Mouse (Mus musculus) lung, adult 2 months (tissue): Measurements from ENCODE around the gene Abca1. TPM values are rescaled to one million over a fixed set of nuclear protein-coding genes. Genes with fewer than 3 reads are reported as not detected.

ENCODE experiments used
- DNase-seq: peaks from one replicate; pipeline ENCODE4 v3.0.0; 2022
- H3K4me1 ChIP-seq: fragments of 200-500 bp; 2 replicates; pipeline ENCODE4 v1.6.1; 2011; ENCODE audit warnings: low read length; ENCODE audit not compliant: control insufficient read depth, insufficient read depth
- H3K4me3 ChIP-seq: fragments of 200-500 bp; replicated peaks from 2 replicates; pipeline ENCODE3; 2011; ENCODE audit warnings: low read depth, mild to moderate bottlenecking, control low read depth, low read length; ENCODE audit errors: extremely low read depth
- CTCF ChIP-seq: fragments of 200-500 bp; IDR thresholded peaks from 2 replicates; pipeline ENCODE4 v1.5.1; 2011; ENCODE audit warnings: mild to moderate bottlenecking, low read length, control low read depth; ENCODE audit not compliant: insufficient read depth
- POLR2A ChIP-seq: fragments of 200-500 bp; IDR thresholded peaks from 2 replicates; pipeline ENCODE4 v1.6.1; 2011; ENCODE audit warnings: low read depth, mild to moderate bottlenecking, control low read depth, low read length, borderline replicate concordance; ENCODE audit errors: extremely low read depth
- WGBS: fragments of 180-500 bp; shearing (Covaris S2); methylation state at CpG from one replicate; pipeline ENCODE4 v1.1.7; 2018; 5-methylcytosine and 5-hydroxymethylcytosine counted together
- polyA plus RNA-seq: library from polyadenylated mRNA; depleted of rRNA; stranded (reverse); fragments of >200 nt; gene quantifications from 2 replicates; pipeline ENCODE4 v1.2.3, GENCODE M21; 2012

Abca1 gene
- polyA plus RNA-seq, 1 experiment: 13.2 TPM

GRCm38 (mm10) chr4:53102529-53102928 is 57.2 kb downstream of the Abca1 start:
- H3K4me3 ChIP-seq: no peak overlapping the region
- TF ChIP-seq POLR2A: no peak
- TF ChIP-seq CTCF: no peak
- no peaks in the 10 kb centered on the region for H3K4me1 ChIP-seq
- DNase-seq: no peak
- 77% methylated on average over 7 of the region's 7 CpGs for WGBS

- TF ChIP-seq CTCF (no peak), POLR2A (no peak)
- WGBS: 80% methylated on average over 5 of the region's 5 CpGs
- no peak for DNase-seq
- H3K4me3 ChIP-seq: no peak overlapping the region
- no peaks in the 10 kb centered on the region for H3K4me1 ChIP-seq
Measured at GRCm38 (mm10) chr4:53101306-53101705, 58.4 kb downstream of the Abca1 start.

GRCm38 (mm10) chr4:53100492-53100891 is 59.2 kb downstream of the Abca1 start:
- 89% methylated on average over 9 of the region's 9 CpGs for WGBS
- no peak for DNase-seq
- no peak overlapping the region for H3K4me3 ChIP-seq
- TF ChIP-seq POLR2A (no peak), CTCF (no peak)
- H3K4me1 ChIP-seq: no peaks in the 10 kb centered on the region

DNA sequence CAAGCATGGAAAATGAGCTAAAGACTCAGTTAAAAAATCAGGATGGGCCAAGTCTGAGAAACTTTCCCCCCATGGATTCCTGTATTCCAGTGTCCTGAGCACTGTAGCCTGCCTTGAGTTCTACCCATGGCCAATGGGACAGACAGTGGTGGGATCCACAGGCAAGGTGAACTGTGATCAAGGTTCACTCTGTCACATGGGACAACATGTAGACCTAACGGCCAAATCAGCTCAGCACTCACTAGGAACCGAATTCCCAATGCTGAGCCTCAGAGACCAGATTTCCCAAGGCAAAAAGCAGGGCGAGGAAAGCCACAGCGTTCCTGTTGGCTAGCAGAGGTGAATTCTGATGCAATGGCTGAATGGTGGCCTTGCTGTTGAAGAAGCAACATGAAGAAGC is 64.8 kb downstream of the Abca1 start:
- WGBS: 85% methylated on average over 4 of the region's 4 CpGs
- Histone ChIP-seq H3K4me1 (peaks cover 4% of the 10 kb centered on the region; the same call in 1 of the 2 replicates), H3K4me3 (no peak overlapping the region)
- TF ChIP-seq POLR2A (no peak), CTCF (no peak)
- no peak for DNase-seq

DNA sequence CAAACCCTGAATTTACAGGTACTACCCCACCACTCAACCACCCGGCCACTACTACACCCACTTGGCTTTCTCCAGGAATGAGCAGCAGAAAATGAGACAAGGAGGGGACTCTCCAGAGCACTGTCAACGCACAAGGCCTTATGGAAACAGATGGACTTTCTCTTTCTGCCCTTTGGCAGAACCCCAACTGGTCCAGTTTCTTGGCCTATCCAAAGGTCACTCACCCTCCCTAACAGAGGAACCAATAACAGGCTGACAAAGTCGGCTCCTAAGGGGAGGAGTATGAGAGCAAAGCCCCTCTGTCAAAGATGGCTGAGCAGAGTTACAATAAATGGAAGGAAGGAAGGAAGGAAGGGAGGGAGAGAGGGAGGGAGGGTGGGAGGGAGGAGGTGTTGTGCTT is 65.4 kb downstream of the Abca1 start:
- TF ChIP-seq CTCF (no peak), POLR2A (no peak)
- Histone ChIP-seq H3K4me1 (peaks cover 4% of the 10 kb centered on the region; the same call in 1 of the 2 replicates), H3K4me3 (no peak overlapping the region)
- 39% methylated on average over 3 of the region's 3 CpGs for WGBS
- DNase-seq: no peak

DNA sequence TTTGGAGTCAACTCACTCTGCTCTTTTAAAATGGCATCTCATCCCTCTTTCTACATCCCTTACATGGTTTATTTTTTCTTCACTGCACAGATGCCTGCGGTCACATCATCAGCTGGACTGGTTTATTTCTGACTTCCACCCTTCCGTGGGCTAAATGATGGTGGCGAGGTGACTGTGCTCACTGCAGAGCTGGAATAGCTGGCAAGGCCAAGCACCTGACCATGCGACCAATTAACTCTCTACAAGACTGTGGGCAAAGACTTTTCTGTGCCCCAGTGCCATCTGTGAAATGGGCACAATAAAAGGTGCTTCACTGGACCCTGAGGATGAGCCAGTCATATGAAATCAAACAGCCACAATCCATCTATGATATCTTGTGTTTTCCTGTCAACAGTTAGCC is 66.1 kb downstream of the Abca1 start:
- Histone ChIP-seq H3K4me1 (peaks cover 4% of the 10 kb centered on the region; the same call in 1 of the 2 replicates), H3K4me3 (no peak overlapping the region)
- no peak for TF ChIP-seq POLR2A
- no peak for TF ChIP-seq CTCF
- DNase-seq: no peak
- 97% methylated on average over 4 of the region's 4 CpGs for WGBS

DNA sequence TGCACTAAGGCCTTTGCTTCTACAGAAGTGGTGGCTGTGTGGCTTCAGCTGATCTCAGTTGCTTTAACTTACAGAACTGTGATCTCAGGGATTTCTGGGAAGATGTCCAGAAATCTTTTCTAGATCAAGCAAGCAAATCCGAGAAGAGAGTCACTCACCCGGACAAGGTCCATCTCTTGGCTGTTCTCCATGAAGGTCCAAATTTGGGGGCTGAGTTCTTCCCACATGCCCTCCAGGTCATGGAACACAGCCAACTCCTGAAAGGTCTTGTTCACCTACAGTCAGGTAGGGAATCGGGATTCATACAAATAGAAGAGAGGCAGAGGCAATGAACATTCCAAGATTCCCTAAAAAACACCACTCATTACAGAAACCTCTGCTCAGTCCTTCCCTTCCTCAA is 70.1 kb downstream of the Abca1 start:
- no peak for DNase-seq
- no peak for TF ChIP-seq CTCF
- TF ChIP-seq POLR2A: no peak
- WGBS: 60% methylated on average over 3 of the region's 3 CpGs
- Histone ChIP-seq H3K4me1 (peaks cover 4% of the 10 kb centered on the region; the same call in 1 of the 2 replicates), H3K4me3 (no peak overlapping the region)

DNA sequence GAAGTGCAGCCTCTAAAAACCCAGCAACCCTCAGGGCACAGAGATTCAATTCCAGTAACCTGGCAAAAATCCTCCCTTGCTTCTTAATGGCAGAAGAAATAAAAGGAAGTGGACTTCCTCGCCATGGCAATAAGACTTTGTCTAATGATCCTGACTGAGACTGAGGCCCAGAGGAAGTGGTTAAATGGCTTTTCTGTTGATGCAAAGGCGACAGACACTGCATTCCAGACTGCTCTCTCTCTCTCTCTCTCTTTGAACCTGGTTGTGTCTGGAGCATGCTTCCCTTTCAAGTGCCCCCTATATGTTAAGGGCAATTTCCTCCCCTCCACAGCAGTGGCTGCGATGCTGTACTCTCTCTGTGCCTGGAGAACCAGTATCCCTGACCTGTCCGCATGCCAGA is 70.7 kb downstream of the Abca1 start:
- Histone ChIP-seq H3K4me3 (no peak overlapping the region), H3K4me1 (no peaks in the 10 kb centered on the region; the same call in 1 of the 2 replicates)
- WGBS: 48% methylated on average over 4 of the region's 4 CpGs
- DNase-seq: no peak
- TF ChIP-seq CTCF (no peak), POLR2A (no peak)

DNA sequence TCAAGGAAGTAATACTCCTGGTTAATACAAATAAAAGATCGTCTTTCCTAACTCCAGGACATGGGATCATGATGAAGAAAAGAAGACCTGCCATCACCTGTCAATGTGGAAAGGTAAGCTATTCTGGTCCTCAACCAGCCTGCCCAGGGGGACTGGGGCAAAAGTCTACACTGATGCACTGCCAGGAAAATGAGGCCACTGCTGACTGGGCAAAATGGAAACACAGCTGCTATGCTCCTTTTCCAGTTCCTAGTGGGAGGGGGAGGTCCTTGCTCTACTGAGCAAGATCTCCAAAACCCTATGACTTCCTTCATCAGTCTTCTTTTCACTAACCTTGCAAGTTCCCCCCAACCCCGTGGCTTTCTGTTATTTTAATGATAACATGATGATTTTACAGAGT is 73.1 kb downstream of the Abca1 start:
- DNase-seq: no peak
- H3K4me3 ChIP-seq: no peak overlapping the region
- TF ChIP-seq POLR2A: no peak
- no peak for TF ChIP-seq CTCF
- 61% methylated on average over 2 of the region's 2 CpGs for WGBS
- H3K4me1 ChIP-seq: no peaks in the 10 kb centered on the region; the same call in 1 of the 2 replicates

GRCm38 (mm10) chr4:53085634-53086033 is 74.1 kb downstream of the Abca1 start:
- no peak for TF ChIP-seq CTCF
- 39% methylated on average over 4 of the region's 4 CpGs for WGBS
- no peak for DNase-seq
- Histone ChIP-seq H3K4me3 (no peak overlapping the region), H3K4me1 (no peaks in the 10 kb centered on the region; the same call in 1 of the 2 replicates)
